Mouse (Mus musculus) E14TG2a.4 (cell line): Measurements from ENCODE around the gene Mat1a.

Source experiments
- CTCF ChIP-seq: conservative IDR thresholded peaks from 2 replicates; pipeline ENCODE4 v1.5.1; 2014; ENCODE audit warnings: low read length
- NANOG ChIP-seq: IDR thresholded peaks from 2 replicates; pipeline ENCODE4 v1.6.1; 2014; ENCODE audit warnings: borderline replicate concordance, low read length, mixed read lengths

DNA sequence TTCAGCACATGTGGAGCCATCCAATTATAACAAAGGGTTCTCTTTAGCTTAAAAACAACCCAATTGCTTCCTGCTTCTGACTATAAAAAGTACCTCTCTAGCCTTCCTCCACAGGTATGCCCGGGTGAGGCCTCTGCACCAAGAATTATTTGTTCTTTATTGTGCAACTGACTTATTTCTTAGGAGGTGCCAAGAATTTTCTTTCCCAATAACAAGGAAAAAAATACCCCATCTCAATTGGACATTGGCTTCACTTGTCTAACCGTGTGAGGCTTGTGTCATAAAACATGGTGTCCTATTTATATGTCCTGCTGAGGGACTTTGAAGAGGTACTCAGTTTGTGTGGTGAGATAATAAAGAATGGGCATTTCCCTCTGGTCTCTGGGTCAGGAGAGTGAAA is 65.7 kb downstream of the Mat1a start:
- TF ChIP-seq CTCF: no peak
- no peak for TF ChIP-seq NANOG
